Mouse (Mus musculus) cerebellum, adult 9-10 months (tissue): ENCODE results near the gene Rgs6.

Experiments
- DNase-seq: peaks from one replicate; pipeline ENCODE4 v3.0.0; 2022

The Rgs6 gene

DNA sequence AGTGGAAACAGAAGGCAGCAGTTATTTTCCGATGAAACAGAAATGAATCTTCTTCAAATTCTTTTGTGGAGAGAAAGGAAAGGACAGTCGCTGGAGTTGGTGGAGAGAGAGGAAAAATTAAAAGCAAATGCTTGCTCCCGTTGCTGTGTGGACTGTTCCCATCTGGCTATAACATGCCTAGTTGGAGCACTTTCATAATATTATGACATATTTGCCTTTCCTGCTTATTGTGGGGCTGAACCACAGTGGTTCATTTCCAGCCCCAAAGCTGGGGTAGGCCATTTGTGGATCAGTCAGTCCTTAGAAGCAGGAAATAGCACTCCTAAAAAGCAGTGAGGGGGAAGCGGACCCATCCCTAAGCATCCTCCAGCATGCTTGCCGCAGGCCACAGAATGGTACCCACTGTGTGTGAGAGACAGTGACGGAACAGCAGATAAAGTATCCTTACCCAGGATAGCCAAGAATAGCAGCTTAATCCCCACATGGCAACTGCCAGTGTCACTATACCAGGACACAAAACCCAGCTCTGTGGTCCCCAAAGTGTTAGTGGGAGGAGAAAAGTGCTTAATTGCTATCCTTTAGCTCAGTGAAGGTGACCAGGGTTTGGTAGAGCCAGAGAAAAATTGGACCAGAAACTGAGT lies 456.0 kb downstream of the Rgs6 start:
- DNase-seq = no peak

DNA sequence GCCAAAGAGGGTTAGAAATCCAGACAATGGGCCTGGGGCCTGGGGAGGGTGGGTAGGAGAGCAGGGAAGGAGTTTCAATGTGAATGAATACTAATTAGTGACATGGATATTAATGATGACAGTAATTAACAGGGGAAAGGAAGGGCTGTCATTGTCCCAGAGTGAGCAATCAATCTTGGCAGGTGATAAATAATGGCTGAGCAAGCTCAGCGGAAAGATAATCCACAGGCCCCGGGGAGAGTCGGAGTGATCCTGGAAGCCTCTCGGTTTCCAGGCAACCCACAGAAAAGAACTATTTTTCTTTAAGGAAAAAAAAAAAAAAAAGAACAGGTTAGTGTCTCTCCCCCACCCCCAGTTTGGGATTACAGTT lies 456.5 kb downstream of the Rgs6 start:
- no peak for DNase-seq

DNA sequence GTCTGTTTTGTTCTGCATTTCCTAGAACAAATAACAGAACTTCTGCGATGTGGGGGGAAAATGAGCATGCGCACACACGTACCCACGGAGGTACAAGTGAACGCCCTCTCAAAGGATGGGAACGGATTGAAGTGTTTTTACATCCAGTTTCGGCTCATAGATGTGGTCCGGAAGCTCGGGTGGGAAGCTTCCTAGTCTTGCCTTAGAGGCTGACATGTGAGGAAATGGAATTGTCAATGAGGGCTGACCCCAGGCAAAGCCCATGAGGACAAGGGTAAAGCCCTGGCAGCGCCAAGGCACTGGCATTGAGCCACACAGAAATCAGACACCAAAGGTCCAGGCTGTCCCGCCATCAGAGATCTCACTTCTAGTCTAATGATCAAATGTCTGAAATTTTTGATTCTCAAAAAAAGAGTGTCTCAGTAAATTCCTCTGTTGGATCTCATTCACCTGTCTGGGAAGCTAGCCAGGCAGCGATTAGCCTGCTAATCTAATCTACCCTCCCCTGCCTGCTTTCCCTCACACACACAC lies 457.0 kb downstream of the Rgs6 start:
- DNase-seq = peak; percentile 27

DNA sequence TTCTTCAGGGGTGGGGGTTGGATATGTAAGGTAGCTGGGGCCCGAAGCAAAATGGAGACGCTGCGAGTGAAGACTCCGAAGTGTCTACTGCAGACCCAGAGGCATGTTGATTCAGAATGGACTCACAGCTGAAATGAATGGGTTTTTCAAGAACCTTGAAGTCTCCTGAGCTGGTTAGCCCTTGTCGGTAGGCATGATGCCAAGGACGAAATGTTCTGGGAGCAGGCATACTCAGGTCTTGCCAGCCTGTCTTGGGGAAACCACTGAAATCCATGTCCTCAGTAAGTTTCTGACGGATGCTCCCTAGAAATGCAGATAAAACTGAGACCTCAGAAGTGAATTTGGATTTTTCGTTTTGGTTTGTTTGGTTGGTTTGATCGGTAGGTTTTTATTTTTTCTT lies 458.6 kb downstream of the Rgs6 start:
- no peak for DNase-seq

DNA sequence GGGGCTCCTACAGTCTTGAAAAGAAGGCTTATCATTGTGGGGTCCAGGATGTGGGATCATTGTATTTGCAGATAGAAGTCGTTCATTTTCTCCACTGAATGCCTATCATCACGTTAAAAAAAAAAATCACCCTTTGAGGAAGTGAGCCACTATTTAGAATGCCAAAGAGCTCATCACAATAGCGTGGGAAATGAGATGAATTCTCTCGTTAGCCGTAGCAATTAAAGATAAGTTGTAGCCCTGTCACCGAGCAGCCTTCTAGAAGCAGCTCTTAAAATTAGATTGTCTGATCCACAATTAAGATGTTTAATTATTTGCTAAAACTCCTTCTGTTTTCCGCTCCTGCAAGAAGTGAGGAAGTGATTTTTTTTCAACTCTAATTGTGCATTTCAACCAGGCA lies 459.6 kb downstream of the Rgs6 start:
- DNase-seq = no peak

DNA sequence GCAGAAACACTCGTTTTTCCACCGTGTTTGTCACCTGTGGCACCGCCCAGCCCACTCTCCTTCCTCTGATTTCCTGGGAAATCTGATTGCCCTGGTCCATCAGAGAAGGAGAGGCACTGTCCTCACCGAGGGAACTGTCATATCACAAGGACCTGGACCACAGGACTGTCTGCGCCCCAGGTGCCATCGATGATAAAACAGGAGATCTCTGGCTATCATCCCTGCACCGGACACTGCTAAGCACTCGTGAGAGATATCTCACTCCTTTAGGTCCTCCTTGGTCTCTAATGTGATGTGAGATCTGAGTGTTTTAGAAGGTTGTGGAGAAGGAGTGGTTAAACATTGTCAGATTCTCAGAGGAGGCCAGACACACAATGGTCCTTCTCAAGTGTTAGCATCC lies 462.4 kb downstream of the Rgs6 start:
- no peak for DNase-seq

DNA sequence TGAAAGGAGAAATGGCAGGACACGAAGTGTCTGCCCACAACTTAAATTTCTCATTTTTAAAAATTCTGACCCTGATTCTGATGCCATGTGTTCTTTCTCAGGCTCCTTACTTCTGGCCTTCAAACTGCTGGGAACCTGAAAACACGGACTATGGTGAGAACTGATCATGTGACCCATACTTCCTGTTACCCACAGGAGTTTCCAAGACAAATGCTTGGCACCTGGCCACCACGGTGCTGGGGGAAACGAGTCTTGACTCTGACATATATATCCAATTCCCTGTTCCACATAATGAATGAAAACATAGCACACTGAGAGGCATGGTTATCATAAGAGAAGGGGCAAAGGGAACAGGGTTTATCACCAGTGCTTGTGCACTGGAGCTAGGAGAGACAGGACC lies 464.3 kb downstream of the Rgs6 start:
- DNase-seq = no peak

DNA sequence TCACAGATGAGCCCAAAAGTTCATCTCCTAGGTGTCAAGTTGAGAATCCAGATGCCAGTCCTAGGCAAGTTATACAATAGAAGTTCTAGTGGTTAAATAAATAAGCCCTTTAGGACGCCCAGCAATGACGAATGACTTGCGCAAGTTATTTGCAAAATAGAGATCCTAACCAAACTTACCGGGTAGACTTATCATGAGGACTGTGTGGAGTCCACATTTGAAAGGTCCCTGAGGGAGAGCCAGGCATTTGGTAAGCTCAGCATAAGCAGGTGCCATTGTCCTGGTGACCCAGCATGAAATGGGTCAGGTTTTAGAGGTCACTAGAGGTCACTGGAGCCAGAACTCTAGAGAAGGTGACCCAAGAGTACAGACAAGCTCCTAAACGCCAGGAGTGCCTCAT lies 467.6 kb downstream of the Rgs6 start:
- no peak for DNase-seq

DNA sequence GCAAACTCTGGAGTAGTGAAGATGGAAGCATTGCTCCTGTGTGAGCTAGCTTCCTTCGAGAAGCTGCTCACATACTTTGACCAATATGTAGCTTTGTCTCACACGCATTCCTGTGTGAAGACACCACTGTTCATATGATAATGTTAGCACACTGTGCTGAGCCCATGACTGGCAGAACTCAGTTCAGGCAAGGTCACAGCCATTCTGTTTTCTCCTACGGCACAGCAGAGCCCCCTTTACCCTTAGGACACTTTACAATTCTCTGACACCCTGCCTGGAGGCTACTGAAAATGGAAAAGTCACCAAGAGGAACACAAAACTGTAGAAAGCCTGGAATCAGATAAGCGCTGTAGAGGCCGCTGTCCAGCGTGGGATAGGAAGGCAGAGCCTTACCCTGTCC lies 478.3 kb downstream of the Rgs6 start:
- no peak for DNase-seq

DNA sequence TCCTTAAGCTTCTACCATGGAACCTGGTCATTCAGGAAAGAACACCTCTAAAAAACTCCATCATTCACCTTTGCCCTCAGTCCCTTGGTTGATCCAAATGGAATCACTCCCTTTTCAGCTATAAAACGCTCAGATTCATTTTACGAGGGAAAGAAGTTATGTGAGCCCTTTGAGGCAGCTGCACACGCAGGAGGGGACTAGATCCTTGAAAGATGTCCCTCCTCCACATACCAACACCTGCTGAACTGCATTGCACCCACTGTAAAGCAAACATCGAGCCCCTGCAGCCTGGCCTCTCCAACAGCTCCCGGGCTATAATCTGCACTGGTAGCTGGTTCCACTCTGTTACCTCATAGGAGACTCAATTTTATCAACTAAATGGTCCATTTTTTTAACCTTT lies 482.8 kb downstream of the Rgs6 start:
- no peak for DNase-seq

DNA sequence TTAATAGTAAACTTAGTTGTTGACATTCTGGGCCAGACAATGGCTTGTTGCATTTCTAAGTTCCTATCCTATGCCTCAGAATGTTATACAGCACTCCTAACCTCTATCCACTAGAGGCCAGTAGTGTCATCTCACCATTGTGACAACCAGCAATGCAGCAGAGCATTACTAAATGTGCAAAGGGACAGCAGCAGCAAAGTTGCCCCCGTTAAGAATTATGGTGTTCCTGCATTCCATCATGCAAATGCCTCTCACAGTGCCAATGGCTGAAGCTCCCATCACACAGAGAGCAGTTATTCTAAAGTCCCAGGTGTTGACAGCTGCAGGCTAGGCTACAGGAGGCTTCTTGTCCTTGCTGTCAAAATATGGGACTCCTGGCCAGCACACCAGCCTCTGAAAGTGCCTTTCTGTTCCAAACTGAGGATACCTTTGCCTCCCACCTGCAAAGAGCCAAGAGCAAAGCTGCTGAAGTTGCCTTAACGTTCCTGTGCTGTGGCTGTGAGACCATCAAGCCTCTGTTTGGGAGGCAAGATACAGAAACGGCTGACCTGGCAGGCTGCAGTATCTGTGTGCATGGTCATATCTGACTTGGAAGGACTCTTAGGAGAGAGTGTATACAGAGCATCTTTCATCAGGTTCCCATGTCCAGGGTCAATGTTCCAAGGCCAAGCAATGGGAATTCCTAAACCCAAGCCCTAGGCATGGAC lies 484.2 kb downstream of the Rgs6 start:
- peak; percentile 83 for DNase-seq

DNA sequence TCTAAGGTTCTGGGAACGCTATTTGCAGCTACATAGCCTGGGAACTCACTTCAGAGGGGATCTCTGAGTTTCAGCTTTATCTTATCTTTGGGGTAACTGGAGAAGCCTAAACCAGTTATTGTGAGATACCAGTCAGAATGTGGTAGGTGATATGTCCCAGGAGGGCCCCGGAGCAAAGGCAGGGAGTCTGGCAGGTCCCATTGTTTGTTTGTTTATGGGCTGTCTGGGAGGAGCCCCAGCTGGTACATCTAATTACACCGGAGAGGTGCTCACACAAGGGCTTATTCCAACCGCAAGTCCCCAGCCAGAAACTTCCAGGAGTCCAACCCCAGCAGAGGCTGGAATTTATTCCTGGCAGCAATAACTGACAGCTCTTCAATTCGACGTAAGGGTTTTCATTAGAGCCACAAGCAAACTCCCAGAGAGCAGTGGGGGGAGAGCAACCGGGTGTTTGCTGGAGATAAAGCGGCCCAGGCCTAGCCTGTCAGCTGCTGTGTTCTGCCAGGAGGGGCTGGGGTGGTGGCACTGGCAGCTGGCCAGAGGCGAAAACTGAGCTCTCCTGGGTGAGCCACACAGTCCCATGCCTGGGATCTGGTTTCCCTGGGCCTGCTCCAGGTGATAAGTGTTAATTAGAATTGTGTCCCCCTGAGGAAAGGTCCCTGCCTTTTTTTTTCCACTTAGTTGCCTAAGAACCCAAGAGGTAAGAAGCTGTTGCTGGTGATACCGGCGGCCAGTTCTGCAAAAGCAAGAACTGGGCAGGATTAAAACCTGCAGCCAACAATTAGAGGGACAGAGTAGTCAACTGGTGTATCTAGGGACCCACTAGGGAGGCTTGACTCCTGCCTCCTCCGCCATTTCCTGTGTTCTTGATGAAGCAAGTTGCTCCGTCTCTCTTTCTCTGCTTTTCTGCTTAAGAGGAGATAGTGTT lies 485.1 kb downstream of the Rgs6 start:
- DNase-seq = no peak

DNA sequence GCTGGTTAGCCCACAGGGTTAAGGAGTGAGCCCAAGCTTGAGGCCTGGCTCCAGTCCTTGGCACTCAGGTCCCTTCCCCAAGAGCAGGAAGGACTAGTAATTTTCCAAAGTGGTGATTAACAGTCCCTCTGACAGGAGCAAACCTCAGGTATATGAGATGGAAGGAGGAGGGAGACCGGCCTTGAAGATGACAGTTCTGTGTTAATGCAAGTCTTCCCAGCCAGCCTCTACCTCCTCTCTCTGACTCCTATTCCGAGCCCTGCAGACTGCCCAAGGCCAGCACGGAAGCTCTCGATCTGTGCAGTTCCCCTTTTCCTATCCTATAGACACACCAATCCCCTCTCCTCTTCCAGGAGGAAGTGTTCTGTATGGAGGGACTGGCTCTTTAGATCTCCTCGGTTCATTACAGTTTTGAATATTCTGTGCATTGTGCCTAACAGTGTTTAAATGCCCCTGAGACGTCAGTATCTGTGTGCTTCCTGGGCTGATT lies 485.8 kb downstream of the Rgs6 start:
- DNase-seq = no peak

DNA sequence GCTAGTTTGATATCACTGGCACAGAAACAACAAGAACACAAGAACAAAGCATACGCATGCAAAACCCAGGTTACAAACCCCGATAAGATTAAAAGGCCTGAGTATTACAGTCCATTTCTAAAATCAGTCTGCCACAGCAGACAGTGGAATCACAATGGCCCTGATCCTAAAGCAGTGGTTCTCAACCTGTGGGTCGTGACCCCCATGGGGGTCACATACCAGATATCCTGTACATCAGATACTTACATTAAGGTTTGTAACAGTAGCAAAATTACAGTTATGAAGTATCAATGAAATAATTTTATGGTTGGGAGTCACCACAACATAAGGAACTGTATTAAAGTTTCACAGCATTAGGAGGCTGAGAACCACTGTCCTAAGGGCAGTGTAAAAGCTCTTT lies 488.1 kb downstream of the Rgs6 start:
- DNase-seq = no peak

DNA sequence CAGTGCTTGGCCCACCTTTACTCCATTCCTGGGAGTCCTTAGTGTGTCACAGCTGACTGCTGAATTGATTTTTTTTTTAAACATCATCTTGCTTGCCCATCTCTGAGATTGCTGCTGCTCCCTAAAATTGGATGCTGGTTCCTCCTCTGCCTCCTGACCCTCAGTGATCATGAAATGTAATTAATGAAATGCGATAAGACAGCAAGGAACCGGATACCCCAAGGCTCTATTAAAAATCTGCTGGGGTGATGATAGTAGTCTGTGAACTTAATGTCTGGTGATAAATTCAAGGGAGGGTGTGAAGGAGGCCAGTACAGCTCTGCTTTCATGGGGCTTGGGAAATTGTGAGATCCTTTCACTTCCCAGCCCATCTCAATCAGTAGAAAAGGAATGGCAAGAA lies 489.4 kb downstream of the Rgs6 start:
- DNase-seq = no peak

DNA sequence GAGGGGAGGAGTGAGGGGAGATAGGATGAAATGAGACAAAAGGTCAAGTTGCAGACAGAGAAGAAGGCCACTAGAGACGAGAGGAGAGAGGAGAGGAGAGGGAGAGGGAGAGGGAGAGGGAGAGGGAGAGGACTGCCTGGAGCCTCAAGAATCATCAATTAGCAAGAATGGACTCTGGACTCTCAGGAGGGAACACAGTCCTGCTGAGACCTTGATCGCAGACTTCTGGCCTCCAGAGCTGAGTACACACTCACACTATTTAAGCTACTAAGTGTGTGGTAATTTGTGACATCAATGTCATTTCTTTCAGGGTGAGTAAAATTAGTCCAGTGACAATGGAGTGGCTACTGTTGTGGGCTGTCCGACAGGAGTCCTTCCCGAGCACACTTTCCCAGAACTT lies 495.3 kb downstream of the Rgs6 start:
- no peak for DNase-seq

DNA sequence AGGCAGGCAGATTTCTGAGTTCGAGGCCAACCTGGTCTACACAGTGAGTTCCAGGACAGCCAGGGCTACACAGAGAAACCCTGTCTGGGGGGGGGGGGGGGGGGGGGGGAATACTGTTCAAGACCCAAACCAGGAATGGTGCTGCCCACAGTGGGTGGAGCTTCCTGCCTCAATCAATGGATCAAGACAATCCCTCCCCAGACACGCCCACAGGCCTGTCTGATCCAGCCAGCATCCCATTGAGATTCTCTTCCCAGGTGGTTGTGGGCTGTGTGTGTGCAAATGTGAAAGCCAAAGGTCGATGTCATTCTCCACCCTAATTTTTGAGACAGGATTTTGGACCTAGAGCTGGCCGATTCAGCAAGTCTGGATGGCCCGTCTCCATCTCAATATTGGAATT lies 496.5 kb downstream of the Rgs6 start:
- DNase-seq = no peak

DNA sequence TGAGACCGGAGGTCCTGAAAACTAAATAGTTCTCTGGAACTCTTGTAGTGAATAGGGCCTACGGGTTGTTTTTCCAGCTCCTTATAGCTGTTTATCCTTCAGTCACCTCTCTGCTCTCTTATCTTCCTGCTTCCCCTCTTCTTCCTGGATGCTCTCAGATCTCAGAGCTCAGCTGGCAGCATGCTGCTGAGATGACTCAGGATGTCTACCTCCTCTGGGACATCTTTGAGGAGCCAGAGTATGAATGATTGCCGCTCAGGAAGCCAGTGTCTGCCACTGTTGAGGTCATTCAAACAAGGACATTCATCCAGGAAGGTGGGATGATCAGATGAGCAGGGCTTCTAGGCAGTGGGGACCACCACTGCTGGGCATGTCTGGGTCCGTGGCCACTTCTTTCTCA lies 498.9 kb downstream of the Rgs6 start:
- DNase-seq = no peak

DNA sequence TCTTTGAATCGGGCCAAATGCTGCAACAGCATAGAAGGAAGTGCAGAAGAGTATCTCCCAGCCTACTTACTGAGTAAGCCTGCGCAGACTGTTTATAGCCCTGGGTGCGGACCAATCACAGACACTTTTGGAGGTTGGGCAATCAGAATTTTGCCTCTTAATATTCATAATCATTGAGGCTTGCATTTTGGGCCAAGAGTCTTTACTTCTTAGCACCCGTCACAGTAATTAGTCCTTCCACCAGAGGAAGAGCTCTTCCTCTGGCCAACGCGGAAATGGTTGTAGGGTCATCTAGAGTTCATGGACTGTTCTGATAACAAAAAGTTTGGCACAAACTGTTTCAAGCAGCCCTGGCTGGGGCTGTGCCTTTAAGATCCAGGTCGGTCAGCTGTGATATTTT lies 499.5 kb downstream of the Rgs6 start:
- DNase-seq = no peak

DNA sequence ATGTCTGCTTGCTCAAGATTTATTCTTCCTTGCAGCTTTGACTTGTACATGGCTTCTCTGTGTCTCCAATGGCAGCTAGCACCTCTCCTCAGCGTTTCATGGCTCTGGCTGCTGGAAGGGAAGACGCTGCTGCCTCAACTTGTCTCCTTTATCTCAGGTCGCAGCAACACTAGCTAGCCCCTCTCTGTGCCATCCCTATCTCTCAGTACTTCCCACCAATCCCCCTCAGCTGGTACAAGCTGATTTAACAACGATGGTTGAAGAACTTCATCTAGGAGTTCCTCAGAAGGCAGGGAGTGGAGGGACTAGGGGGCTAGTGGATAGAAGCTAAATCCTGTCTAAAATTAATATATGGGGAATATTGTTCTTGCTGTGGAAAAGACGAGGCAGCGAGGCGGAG lies 503.9 kb downstream of the Rgs6 start:
- DNase-seq = no peak

DNA sequence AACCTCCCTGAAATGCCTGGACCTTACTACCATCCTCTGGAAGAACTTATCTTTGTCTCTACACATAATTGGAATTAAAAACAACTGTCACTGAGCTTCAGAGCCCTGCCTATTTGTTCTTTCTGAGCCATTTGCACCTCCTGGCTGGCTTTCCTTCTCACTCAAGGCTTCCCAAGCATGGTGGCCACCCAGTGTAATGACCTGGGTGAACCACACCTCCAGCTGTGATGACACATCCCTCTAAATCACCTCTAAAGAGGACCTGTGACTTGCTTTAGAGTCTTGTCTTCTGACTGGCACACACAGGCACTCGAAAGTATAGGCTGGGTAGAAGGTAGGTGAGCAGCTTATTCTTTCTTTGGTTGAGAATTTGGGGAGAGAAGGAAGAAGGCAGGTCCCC lies 509.7 kb downstream of the Rgs6 start:
- no peak for DNase-seq

DNA sequence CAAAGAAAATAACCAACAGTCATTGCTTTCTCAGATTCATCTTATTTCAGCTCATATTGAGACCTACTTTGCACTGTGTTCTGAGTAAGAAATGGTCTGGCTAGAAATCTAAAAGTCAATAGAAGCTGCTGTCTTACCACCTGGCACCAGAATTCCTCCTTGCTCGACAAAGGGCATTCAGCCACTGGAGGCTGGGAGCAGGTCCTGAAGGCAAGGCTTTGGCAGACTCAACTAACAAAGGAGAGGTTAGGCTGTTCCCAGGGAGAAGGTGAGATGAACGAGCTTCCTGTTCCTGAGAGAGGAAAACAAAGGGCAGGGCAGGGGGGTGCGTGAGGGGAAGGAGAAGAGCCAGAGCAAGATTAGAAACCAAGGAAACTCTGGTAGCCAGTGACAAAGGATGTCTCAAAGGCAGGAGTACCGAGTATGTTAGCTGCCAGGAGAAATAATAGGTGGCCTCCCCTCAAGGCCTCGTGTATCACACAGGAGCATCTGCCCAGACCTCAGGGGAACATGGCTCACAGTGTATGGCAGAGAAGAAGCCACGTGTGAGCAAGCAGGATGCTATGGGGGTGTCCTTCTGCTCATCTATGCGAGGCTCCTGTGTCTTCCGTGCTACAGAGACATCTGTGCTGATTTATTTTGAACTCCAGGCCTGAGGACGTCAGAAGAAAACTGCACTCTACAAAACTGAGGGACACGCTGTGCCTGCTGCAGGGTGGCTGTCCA lies 510.7 kb downstream of the Rgs6 start:
- DNase-seq = peak; percentile 49

DNA sequence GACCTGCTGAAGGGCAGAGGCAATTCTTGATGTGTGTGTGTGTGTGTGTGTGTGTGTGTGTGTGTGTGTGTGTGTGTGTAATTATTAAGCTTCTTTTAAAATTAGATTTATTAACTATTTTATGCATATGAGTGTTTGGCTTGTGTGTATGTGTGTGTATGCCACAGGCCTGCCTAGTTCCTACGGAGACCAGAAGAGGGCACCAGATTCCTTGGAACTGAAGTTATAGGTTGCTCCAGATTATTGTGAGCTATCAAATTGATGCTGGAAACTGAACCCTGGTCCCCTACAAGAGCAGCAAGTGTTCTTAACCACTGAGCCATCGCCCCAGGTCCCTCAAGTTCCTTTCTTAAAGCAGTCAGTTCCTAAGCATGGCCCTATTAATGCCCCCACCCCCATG lies 511.8 kb downstream of the Rgs6 start:
- DNase-seq = no peak
